Mouse (Mus musculus) heart, adult 2 months (tissue): ENCODE results near the gene Gpkow.

Experiments
- CTCF ChIP-seq: fragments of 200-600 bp; IDR thresholded peaks from 2 replicates; pipeline ENCODE4 v1.8.1; 2022; ENCODE audit warnings: antibody characterized with exemption, mild to moderate bottlenecking, moderate library complexity
- EP300 ChIP-seq: fragments of 200-500 bp; IDR thresholded peaks from 2 replicates; pipeline ENCODE4 v1.6.1; 2011; ENCODE audit warnings: low read depth, low read length, control low read depth; ENCODE audit not compliant: insufficient read depth
- POLR2A ChIP-seq: fragments of 200-500 bp; IDR thresholded peaks from 2 replicates; pipeline ENCODE4 v1.6.1; 2011; ENCODE audit warnings: mild to moderate bottlenecking, low read depth, low read length, control low read depth; ENCODE audit not compliant: insufficient read depth

DNA sequence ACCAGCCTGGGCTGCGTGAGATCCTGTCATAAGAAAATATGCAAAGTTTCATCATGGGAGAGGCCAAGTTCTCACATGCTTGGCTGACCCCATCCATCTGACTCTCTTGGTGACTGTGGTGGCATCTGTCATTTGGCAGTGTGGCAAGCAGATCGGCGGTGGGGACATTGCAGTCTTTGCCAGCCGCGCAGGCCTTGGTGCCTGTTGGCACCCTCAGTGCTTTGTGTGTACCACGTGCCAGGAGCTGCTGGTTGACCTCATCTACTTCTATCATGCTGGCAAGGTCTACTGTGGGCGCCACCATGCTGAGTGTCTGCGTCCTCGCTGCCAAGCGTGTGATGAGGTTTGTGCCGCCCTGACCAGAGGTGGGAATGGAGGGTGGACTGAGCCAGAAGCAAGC is 32.1 kb upstream of the Gpkow start:
- TF ChIP-seq EP300 (peak; percentile 74; the same call in 1 of the 2 replicates), CTCF (no peak), POLR2A (0 out of 2 replicates have a peak, but pooled peaks have one; percentile 25)
